Mouse (Mus musculus): ENCODE results near the gene Nkx2-3.

- TF ChIP-seq CTCF (IDR thresholded peaks at IDR 0.05; ENCODE audit: borderline replicate concordance, control insufficient read depth, extremely low read depth, insufficient read depth, low read length, poor library complexity) (no peak), POLR2A (IDR thresholded peaks at IDR 0.05; ENCODE audit: control insufficient read depth, extremely low read depth, insufficient read depth, low read length, poor library complexity) (no peak)
Measured at GRCm38 (mm10) chr19:43615571-43616414, 3.7 kb downstream of the Nkx2-3 start.

Measured in thymus, adult 2 months (tissue).